Mouse (Mus musculus): Measurements from ENCODE around the gene Scyl1.

- TF ChIP-seq CTCF (IDR thresholded peaks at IDR 0.05; ENCODE audit: borderline replicate concordance, insufficient read depth, low read depth, low read length) (no peak), POLR2A (IDR thresholded peaks at IDR 0.05; ENCODE audit: borderline replicate concordance, insufficient read depth, low read length) (no peak)
These were observed 16.7 kb upstream of the Scyl1 start for GRCm38 (mm10) chr19:5787920-5788319.
